Mouse (Mus musculus) erythroblast, embryonic 14.5 days (primary cell): ENCODE data around the gene Cmtm2b.
"Not testable (repeated sequence)": the region's sequence is repeated elsewhere in the genome, so short reads cannot be mapped to it uniquely, and the experiment has no call there.

Experiments
- GATA1 ChIP-seq: IDR thresholded peaks from 2 replicates; pipeline ENCODE4 v1.6.1; 2012; ENCODE audit warnings: low read length, inconsistent platforms, mixed read lengths
- TAL1 ChIP-seq: IDR thresholded peaks from 3 replicates; pipeline ENCODE4 v1.6.1; 2012; ENCODE audit warnings: low read length, inconsistent platforms, mixed read lengths

GRCm38 (mm10) chr8:104321930-104322329 lies at the start of gene Cmtm2b:
- not testable (repeated sequence) for TF ChIP-seq GATA1, TAL1
